Mouse (Mus musculus) bone marrow, adult 2 months (tissue): ENCODE measurements around the gene Gm47955.
"Not testable (repeated sequence)": the region's sequence is repeated elsewhere in the genome, so short reads cannot be mapped to it uniquely, and the experiment has no call there.

Experiments
- CTCF ChIP-seq: fragments of 200-500 bp; IDR thresholded peaks from 2 replicates; pipeline ENCODE4 v1.5.1; 2011; ENCODE audit warnings: low read length, control low read depth; ENCODE audit not compliant: control insufficient read depth, insufficient read depth
- POLR2A ChIP-seq: fragments of 200-500 bp; IDR thresholded peaks from 2 replicates; pipeline ENCODE4 v1.6.1; 2011; ENCODE audit warnings: low read depth, mild to moderate bottlenecking, control low read depth, low read length, borderline replicate concordance; ENCODE audit not compliant: control insufficient read depth

- TF ChIP-seq CTCF, POLR2A: not testable (repeated sequence)
These were observed 17.6 kb upstream of the Gm47955 start for GRCm38 (mm10) chr1:82942505-82942904.
